Mouse (Mus musculus) limb, embryonic 15.5 days (tissue): ENCODE measurements at regions not wholly inside any gene's neighbourhood (a gene's known extent, or its start where the extent isn't known, plus 50 kb on each side); places are given as distances from the start of the nearest gene placed in this dataset.

Source experiments
- ATAC-seq: fragments of 200-750 bp; cut with Nextera tagmentation; 2 replicates; pipeline ENCODE4 v1.8.0; 2017; ENCODE audit warnings: low read depth, moderate TSS enrichment; ENCODE audit not compliant: insufficient number of reproducible peaks, low FRiP score, low TSS enrichment
- H3K27ac ChIP-seq: fragments of 300-500 bp; sonication (generic); 2 replicates; pipeline ENCODE4 v1.5.1; 2015; ENCODE audit warnings: moderate library complexity, mild to moderate bottlenecking, inconsistent platforms
- H3K27me3 ChIP-seq: fragments of 300-500 bp; sonication (generic); 2 replicates; pipeline ENCODE4 v1.6.1; 2015; ENCODE audit warnings: inconsistent platforms
- H3K36me3 ChIP-seq: fragments of 300-500 bp; sonication (generic); 2 replicates; pipeline ENCODE4 v1.6.1; 2015; ENCODE audit warnings: inconsistent platforms
- H3K4me1 ChIP-seq: fragments of 300-500 bp; sonication (generic); 2 replicates; pipeline ENCODE4 v1.6.1; 2015; ENCODE audit warnings: inconsistent platforms
- H3K4me2 ChIP-seq: fragments of 300-500 bp; sonication (generic); 2 replicates; pipeline ENCODE4 v1.6.1; 2015; ENCODE audit warnings: mild to moderate bottlenecking, inconsistent platforms
- H3K4me3 ChIP-seq: fragments of 300-500 bp; sonication (generic); 2 replicates; pipeline ENCODE4 v1.5.1; 2015; ENCODE audit warnings: mild to moderate bottlenecking, inconsistent platforms
- H3K9ac ChIP-seq: fragments of 300-500 bp; sonication (generic); 2 replicates; pipeline ENCODE4 v1.6.1; 2015; ENCODE audit warnings: inconsistent platforms
- H3K9me3 ChIP-seq: fragments of 300-500 bp; sonication (generic); 2 replicates; pipeline ENCODE4 v1.6.1; 2016; ENCODE audit warnings: inconsistent platforms
- WGBS: fragments of 180-500 bp; shearing (Covaris S2); methylation state at CpG from one replicate; pipeline ENCODE4 v1.1.7; 2015; 5-methylcytosine and 5-hydroxymethylcytosine counted together

DNA sequence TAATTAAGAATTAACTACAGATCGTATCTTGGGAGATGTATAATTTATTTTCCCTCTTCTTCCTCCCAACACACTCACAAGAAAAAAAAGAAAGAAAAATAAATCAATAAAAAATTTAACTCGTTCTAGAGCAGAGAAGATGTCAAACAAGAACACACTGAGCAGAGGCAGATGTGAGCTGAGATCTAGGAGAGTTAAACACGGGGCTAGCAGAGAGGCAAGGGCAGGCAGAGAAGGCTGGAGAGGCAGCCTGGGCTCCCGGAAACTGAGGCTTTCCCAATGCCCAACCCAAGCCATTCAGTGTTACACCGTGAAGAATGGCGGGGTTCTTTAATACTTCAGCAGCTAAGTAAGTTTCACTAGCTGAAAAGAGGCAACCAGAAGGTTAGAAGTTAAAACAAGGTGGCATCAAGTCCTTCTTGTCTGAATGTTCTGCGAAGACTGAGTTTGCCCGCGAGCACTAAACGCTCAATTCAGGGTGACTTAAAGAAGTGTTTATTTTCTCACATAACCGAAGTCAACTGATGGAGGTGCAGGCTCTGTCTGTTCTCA lies 382.7 kb upstream of the Zfp703 start:
- no peak overlapping the region for H3K27ac ChIP-seq
- H3K4me1 ChIP-seq: peaks cover 29% of the 10 kb centered on the region
- no peak overlapping the region for H3K4me2 ChIP-seq

DNA sequence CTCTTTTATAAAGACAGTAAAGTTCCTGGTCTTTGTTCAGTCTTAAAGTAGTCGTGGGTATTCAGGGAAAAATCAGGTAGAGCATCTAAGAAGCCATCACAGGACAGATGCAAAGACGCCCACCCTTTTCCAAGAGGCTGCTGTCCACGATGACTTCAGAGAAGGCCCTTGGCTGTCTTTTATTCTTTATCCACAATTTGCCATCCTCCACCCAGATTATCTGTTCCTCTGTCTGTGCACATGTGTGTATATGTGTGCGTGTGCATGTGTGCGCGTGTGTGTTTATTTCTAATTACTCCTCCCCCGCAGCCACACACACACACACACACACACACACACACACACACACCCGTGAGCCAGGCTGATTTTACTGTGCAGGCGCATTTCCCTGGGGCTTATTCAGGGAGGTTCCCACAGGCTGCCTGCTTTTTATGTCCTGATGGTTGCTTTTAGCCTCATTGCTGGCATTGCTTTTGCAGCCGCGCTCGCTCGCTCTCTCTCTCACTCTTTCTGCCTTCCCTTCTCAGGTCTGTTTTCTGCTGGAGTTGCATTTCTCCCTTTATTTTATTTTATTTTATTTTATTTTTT lies 381.6 kb upstream of the Zfp703 start:
- H3K4me2 ChIP-seq: peak overlapping the region; percentile 32
- no peak overlapping the region for H3K4me3 ChIP-seq
- 25% methylated on average over 13 of the region's 13 CpGs for WGBS

More for the DNA sequence above, 382.7 kb upstream of the Zfp703 start:
- H3K9me3 ChIP-seq: no peaks in the 10 kb centered on the region
- no peaks in the 10 kb centered on the region for H3K36me3 ChIP-seq
- ATAC-seq: no peak
- no peak overlapping the region for H3K4me3 ChIP-seq
- H3K9ac ChIP-seq: no peak overlapping the region
- WGBS: 30% methylated on average over 11 of the region's 11 CpGs
- H3K27me3 ChIP-seq: peaks cover 25% of the 10 kb centered on the region

DNA sequence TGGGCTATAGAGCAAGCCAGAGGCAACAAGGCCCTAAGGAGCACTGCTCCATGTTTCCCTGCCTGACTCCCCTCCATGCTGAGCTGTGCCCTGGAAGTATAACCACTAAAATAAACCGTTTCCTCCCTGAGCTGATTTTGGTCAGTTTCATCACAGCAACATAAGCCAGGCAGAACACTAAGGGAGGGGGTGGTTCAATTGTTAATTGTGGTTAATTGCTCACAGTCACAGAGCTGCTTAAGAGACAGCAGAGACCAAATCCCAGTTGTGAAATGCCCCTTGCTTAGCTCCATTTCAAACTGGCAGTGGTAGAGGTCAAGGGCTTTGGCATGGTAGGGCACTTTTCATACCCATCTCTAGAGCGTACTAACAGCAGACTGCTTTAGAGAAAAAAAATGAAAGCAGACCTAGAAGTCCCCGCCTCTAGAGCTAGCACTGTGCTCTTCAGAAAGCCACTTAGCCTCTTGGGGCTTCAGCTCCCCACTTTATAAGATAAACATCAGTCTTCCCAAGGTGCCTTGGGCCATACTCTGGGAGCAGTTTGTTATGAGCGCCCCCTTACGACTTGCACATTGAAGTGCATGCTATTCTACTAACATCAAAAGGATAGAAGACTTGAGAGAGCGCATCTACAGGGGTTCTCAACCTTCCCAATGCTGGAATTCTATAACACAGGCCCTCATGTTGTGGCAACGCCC lies 380.3 kb upstream of the Zfp703 start:
- 58% methylated on average over 7 of the region's 7 CpGs for WGBS
- H3K27me3 ChIP-seq: peaks cover 35% of the 10 kb centered on the region
- no peak overlapping the region for H3K4me2 ChIP-seq
- peaks cover 27% of the 10 kb centered on the region for H3K4me1 ChIP-seq
- no peak overlapping the region for H3K4me3 ChIP-seq
- H3K9ac ChIP-seq: no peak overlapping the region
- no peak overlapping the region for H3K27ac ChIP-seq
- H3K9me3 ChIP-seq: no peaks in the 10 kb centered on the region
- H3K36me3 ChIP-seq: no peaks in the 10 kb centered on the region
- no peak for ATAC-seq

More for the DNA sequence above, 381.6 kb upstream of the Zfp703 start:
- Histone ChIP-seq H3K9me3 (no peaks in the 10 kb centered on the region), H3K27ac (no peak overlapping the region), H3K9ac (no peak overlapping the region), H3K4me1 (peaks cover 29% of the 10 kb centered on the region), H3K36me3 (no peaks in the 10 kb centered on the region), H3K27me3 (peaks cover 34% of the 10 kb centered on the region)
- ATAC-seq: 0 out of 2 replicates have a peak, but pooled peaks have one; percentile 48

GRCm38 (mm10) chr8:26598520-26598919 lies 378.6 kb upstream of the Zfp703 start:
- Histone ChIP-seq H3K27me3 (peaks cover 26% of the 10 kb centered on the region), H3K9me3 (no peaks in the 10 kb centered on the region), H3K9ac (no peak overlapping the region), H3K27ac (no peak overlapping the region), H3K4me2 (no peak overlapping the region), H3K4me1 (peaks cover 27% of the 10 kb centered on the region), H3K36me3 (no peaks in the 10 kb centered on the region), H3K4me3 (no peak overlapping the region)
- WGBS: 84% methylated on average over 8 of the region's 8 CpGs
- no peak for ATAC-seq

GRCm38 (mm10) chr8:26600127-26600526 lies 377.0 kb upstream of the Zfp703 start:
- Histone ChIP-seq H3K4me1 (peaks cover 15% of the 10 kb centered on the region), H3K36me3 (no peaks in the 10 kb centered on the region), H3K9me3 (no peaks in the 10 kb centered on the region), H3K27ac (no peak overlapping the region), H3K9ac (no peak overlapping the region), H3K4me3 (no peak overlapping the region), H3K4me2 (no peak overlapping the region), H3K27me3 (peaks cover 19% of the 10 kb centered on the region; the same call in 1 of the 2 replicates)
- WGBS: 91% methylated on average over 9 of the region's 9 CpGs
- no peak for ATAC-seq

GRCm38 (mm10) chr8:26608001-26608400 lies 369.1 kb upstream of the Zfp703 start:
- no peak for ATAC-seq
- Histone ChIP-seq H3K4me3 (no peak overlapping the region), H3K4me2 (no peak overlapping the region), H3K9me3 (no peaks in the 10 kb centered on the region), H3K36me3 (no peaks in the 10 kb centered on the region), H3K27ac (no peak overlapping the region), H3K27me3 (0 out of 2 replicates have a peak, but pooled peaks cover 3% of the 10 kb centered on the region), H3K9ac (no peak overlapping the region), H3K4me1 (no peaks in the 10 kb centered on the region)
- 84% methylated on average over 1 of the region's 1 CpGs for WGBS

- Histone ChIP-seq H3K36me3 (no peaks in the 10 kb centered on the region), H3K4me1 (no peaks in the 10 kb centered on the region), H3K9ac (no peak overlapping the region), H3K9me3 (no peaks in the 10 kb centered on the region), H3K4me2 (no peak overlapping the region), H3K27me3 (0 out of 2 replicates have a peak, but pooled peaks cover 3% of the 10 kb centered on the region), H3K27ac (no peak overlapping the region), H3K4me3 (no peak overlapping the region)
- WGBS: 42% methylated on average over 3 of the region's 3 CpGs
- no peak for ATAC-seq
Observed at GRCm38 (mm10) chr8:26608588-26608987, 368.5 kb upstream of the Zfp703 start.

DNA sequence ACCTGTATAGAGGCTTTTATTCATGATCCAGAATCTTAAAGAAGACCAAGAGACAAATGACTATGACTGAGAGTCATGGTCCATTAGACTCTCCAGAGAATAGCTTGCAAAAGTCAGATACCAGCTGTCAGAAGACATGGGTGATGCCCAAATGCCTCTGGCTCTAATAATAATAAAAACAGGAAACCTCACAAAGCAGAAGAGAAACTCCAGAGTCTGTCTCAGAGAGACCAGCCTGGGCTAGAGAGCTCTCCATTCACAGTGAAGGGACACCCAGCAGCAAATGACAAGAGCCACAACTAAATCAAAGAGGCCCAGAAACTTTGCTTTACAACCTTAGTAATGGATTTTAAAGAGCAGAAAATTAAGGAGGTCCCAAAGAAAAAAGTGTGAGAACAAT lies 365.0 kb upstream of the Zfp703 start:
- H3K4me1 ChIP-seq: no peaks in the 10 kb centered on the region
- no peaks in the 10 kb centered on the region; the same call in 1 of the 2 replicates for H3K9me3 ChIP-seq
- H3K4me2 ChIP-seq: no peak overlapping the region
- H3K27me3 ChIP-seq: no peaks in the 10 kb centered on the region
- no peak overlapping the region for H3K9ac ChIP-seq
- no peak overlapping the region for H3K4me3 ChIP-seq
- no peak for ATAC-seq
- no peaks in the 10 kb centered on the region for H3K36me3 ChIP-seq
- H3K27ac ChIP-seq: no peak overlapping the region

DNA sequence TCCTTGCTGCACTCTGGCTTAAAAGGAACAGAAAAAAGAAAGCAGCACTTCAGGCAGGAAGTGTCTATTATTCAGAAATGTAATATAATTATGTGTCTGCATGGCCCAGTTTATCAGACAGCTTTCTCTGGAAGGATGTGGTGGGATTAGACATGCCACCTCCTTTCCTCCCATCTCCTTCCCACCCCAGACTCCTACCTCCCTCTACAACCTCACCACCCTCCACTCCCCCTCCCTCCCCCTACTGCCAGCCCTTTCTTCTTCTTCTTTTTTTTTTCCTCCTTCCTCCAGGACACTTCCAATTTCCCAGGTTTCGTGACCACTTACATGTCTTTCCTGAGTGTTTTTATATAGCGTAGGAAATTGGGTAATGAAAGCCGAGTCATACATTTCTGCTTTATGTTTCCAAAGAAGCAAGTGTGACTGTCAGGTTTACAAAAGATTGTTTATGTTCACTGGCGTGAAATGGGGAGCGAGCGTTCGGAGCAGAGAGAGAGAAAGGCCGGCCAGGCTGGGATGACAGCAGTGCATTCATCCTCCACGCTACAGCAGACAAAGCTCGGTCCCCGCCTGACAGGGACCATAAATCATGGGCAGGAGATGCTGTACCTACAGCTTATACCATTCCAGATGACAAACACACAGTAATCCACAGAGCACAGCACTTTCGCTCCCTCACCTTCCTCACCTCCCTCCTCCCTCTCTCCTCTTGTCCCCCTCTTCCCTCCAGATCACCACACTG lies 354.6 kb upstream of the Zfp703 start:
- H3K27me3 ChIP-seq: peaks cover 4% of the 10 kb centered on the region; the same call in 1 of the 2 replicates
- WGBS: 23% methylated on average over 12 of the region's 12 CpGs
- H3K4me1 ChIP-seq: peaks cover 17% of the 10 kb centered on the region
- no peaks in the 10 kb centered on the region for H3K36me3 ChIP-seq
- H3K4me3 ChIP-seq: no peak overlapping the region
- H3K9me3 ChIP-seq: no peaks in the 10 kb centered on the region
- H3K4me2 ChIP-seq: no peak overlapping the region
- H3K27ac ChIP-seq: no peak overlapping the region
- H3K9ac ChIP-seq: no peak overlapping the region
- no peak for ATAC-seq

DNA sequence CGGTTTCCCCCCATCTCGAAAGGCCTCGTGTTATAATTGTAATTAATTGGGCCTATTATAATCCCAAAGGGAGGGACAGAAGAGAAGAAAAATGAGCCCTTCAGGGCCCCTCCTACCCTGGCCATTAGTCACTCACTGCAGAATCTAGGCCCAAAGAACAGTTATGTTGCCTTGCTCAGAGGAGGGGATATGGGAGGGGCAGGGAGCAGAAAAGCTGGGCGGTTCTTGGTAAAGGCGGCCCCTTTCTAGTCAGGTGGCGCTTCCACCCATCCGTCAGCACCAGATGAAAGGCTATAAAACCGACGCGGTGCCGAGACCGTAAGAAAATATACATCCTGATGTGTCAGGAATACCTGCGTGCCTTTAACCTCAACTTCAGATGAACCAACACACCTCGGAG lies 350.9 kb upstream of the Zfp703 start:
- H3K4me2 ChIP-seq: peak overlapping the region; percentile 29
- WGBS: 14% methylated on average over 14 of the region's 14 CpGs
- peak overlapping the region; percentile 9; the same call in 1 of the 2 replicates for H3K4me3 ChIP-seq
- no peaks in the 10 kb centered on the region for H3K9me3 ChIP-seq
- H3K27ac ChIP-seq: no peak overlapping the region
- H3K4me1 ChIP-seq: peaks cover 20% of the 10 kb centered on the region
- H3K36me3 ChIP-seq: no peaks in the 10 kb centered on the region
- H3K9ac ChIP-seq: no peak overlapping the region
- H3K27me3 ChIP-seq: peaks cover 9% of the 10 kb centered on the region; the same call in 1 of the 2 replicates
- no peak for ATAC-seq

GRCm38 (mm10) chr8:26626651-26627077 lies 350.5 kb upstream of the Zfp703 start:
- Histone ChIP-seq H3K4me2 (peak overlapping the region; percentile 29), H3K27ac (no peak overlapping the region), H3K36me3 (no peaks in the 10 kb centered on the region), H3K4me3 (peak overlapping the region; percentile 9; the same call in 1 of the 2 replicates), H3K9ac (no peak overlapping the region), H3K9me3 (no peaks in the 10 kb centered on the region), H3K4me1 (peaks cover 20% of the 10 kb centered on the region), H3K27me3 (peaks cover 9% of the 10 kb centered on the region; the same call in 1 of the 2 replicates)
- ATAC-seq: no peak
- WGBS: 9% methylated on average over 17 of the region's 17 CpGs
